Mouse (Mus musculus): ENCODE measurements around the gene Pik3ap1. TPM values are rescaled to one million over a fixed set of nuclear protein-coding genes. Genes with fewer than 3 reads are reported as not detected.

Pik3ap1 gene
- total RNA-seq, 2 experiments from 2014 or later: 2.0 to 2.1 TPM

- no peak overlapping the region for H3K27ac ChIP-seq
- no peak for TF ChIP-seq CTCF (conservative IDR thresholded peaks at IDR 0.05)
- DNase-seq (ENCODE audit: low spot score in 2 of 2): no peak
- H3K4me3 ChIP-seq: no peak overlapping the region
These were observed 130.3 kb downstream of the Pik3ap1 start for GRCm38 (mm10) chr19:41254584-41254983.

- TF ChIP-seq CTCF (conservative IDR thresholded peaks at IDR 0.05): no peak
- Histone ChIP-seq H3K27ac (no peak overlapping the region), H3K4me3 (no peak overlapping the region)
- no peak for DNase-seq (ENCODE audit: low spot score in 2 of 2)
These were observed 135.9 kb downstream of the Pik3ap1 start for GRCm38 (mm10) chr19:41248968-41249367.

- no peak overlapping the region for H3K4me3 ChIP-seq
- TF ChIP-seq CTCF (conservative IDR thresholded peaks at IDR 0.05): no peak
- H3K27ac ChIP-seq: no peak overlapping the region
- DNase-seq (ENCODE audit: low spot score in 2 of 2): no peak
These were observed 136.6 kb downstream of the Pik3ap1 start for GRCm38 (mm10) chr19:41248271-41248670.

GRCm38 (mm10) chr19:41246271-41246670, 138.6 kb downstream of the Pik3ap1 start:
- Histone ChIP-seq H3K4me3 (no peak overlapping the region), H3K27ac (no peak overlapping the region)
- DNase-seq (ENCODE audit: low spot score in 2 of 2): no peak
- no peak for TF ChIP-seq CTCF (conservative IDR thresholded peaks at IDR 0.05)

GRCm38 (mm10) chr19:41244581-41244980, 140.3 kb downstream of the Pik3ap1 start:
- peak; percentile 94 for TF ChIP-seq CTCF (conservative IDR thresholded peaks at IDR 0.05)
- H3K4me3 ChIP-seq: no peak overlapping the region
- no peak overlapping the region for H3K27ac ChIP-seq
- DNase-seq (ENCODE audit: low spot score in 2 of 2): peak; percentile 28 to 67

- Histone ChIP-seq H3K4me3 (no peak overlapping the region), H3K27ac (no peak overlapping the region)
- no peak for TF ChIP-seq CTCF (conservative IDR thresholded peaks at IDR 0.05)
- no peak for DNase-seq (ENCODE audit: low spot score in 2 of 2)
These were observed 142.9 kb downstream of the Pik3ap1 start for GRCm38 (mm10) chr19:41241997-41242396.

GRCm38 (mm10) chr19:41233698-41234097, 151.2 kb downstream of the Pik3ap1 start:
- Histone ChIP-seq H3K27ac (no peak overlapping the region), H3K4me3 (no peak overlapping the region)
- no peak for DNase-seq (ENCODE audit: low spot score in 2 of 2)
- no peak for TF ChIP-seq CTCF (conservative IDR thresholded peaks at IDR 0.05)

Other genes starting within 250 kb of the Pik3ap1 start
- under 1 TPM; 0.61 to 0.69 TPM for gene Tll2, start 178.3 kb downstream of the Pik3ap1 start, total RNA-seq (2021)
- 100 to 1,000 TPM; 114 to 118 TPM for gene Tm9sf3, start 121.1 kb downstream of the Pik3ap1 start, total RNA-seq (2021)
- gene Lcor, start 97.5 kb upstream of the Pik3ap1 start, total RNA-seq (2021): 10 to 100 TPM; 17.1 to 20.9 TPM
- 10 to 100 TPM; 12.5 to 14.0 TPM for gene Gm340, start 197.3 kb upstream of the Pik3ap1 start, total RNA-seq (2021)

Data from layer of hippocampus, adult 2 months (tissue).